Mouse (Mus musculus): Measurements from ENCODE around the gene Hipk3.
A peak's percentile ranks its signal among the peaks of the same experiment; 100 is the strongest.

The Hipk3 gene

GRCm38 (mm10) chr2:104493951-104494800, at the start of gene Hipk3:
Hipk3 (minus strand) TSS chr2:104494446.
- DNase-seq (ENCODE audit: low spot score), result peak; percentile 88

- no peak for DNase-seq (ENCODE audit: low spot score)
Observed at GRCm38 (mm10) chr2:104540286-104540685, 46.0 kb upstream of the Hipk3 start.

- no peak for DNase-seq (ENCODE audit: low spot score)
Observed at GRCm38 (mm10) chr2:104534751-104535150, 40.5 kb upstream of the Hipk3 start.

GRCm38 (mm10) chr2:104532548-104532947, 38.3 kb upstream of the Hipk3 start:
- DNase-seq (ENCODE audit: low spot score), result no peak

- DNase-seq (ENCODE audit: low spot score), result no peak
Observed at GRCm38 (mm10) chr2:104526559-104526958, 32.3 kb upstream of the Hipk3 start.

GRCm38 (mm10) chr2:104525506-104525905, 31.3 kb upstream of the Hipk3 start:
- DNase-seq (ENCODE audit: low spot score), result no peak

GRCm38 (mm10) chr2:104511622-104512021, 17.4 kb upstream of the Hipk3 start:
- no peak for DNase-seq (ENCODE audit: low spot score)

- DNase-seq (ENCODE audit: low spot score), result no peak
Observed at GRCm38 (mm10) chr2:104502388-104502787, 8.1 kb upstream of the Hipk3 start.

GRCm38 (mm10) chr2:104501091-104501490, 6.8 kb upstream of the Hipk3 start:
- no peak for DNase-seq (ENCODE audit: low spot score)

GRCm38 (mm10) chr2:104497771-104498170, 3.5 kb upstream of the Hipk3 start:
- no peak for DNase-seq (ENCODE audit: low spot score)

- DNase-seq (ENCODE audit: low spot score), result no peak
Observed at GRCm38 (mm10) chr2:104497231-104497630, 3.0 kb upstream of the Hipk3 start.

- no peak for DNase-seq (ENCODE audit: low spot score)
Observed at GRCm38 (mm10) chr2:104496206-104496605, 2.0 kb upstream of the Hipk3 start.

- no peak for DNase-seq (ENCODE audit: low spot score)
Observed at GRCm38 (mm10) chr2:104494801-104495185, 547 bp upstream of the Hipk3 start.

- peak; percentile 86 for DNase-seq (ENCODE audit: low spot score)
Observed at GRCm38 (mm10) chr2:104493021-104493950, 960 bp downstream of the Hipk3 start.

- DNase-seq (ENCODE audit: low spot score), result no peak
Observed at GRCm38 (mm10) chr2:104491221-104491795, 2.9 kb downstream of the Hipk3 start.

- DNase-seq (ENCODE audit: low spot score), result no peak
Observed at GRCm38 (mm10) chr2:104490761-104491160, 3.5 kb downstream of the Hipk3 start.

- DNase-seq (ENCODE audit: low spot score), result no peak
Observed at GRCm38 (mm10) chr2:104489851-104490250, 4.4 kb downstream of the Hipk3 start.

GRCm38 (mm10) chr2:104484438-104484837, 9.8 kb downstream of the Hipk3 start:
- DNase-seq (ENCODE audit: low spot score), result peak; percentile 27

- no peak for DNase-seq (ENCODE audit: low spot score)
Observed at GRCm38 (mm10) chr2:104482156-104482555, 12.1 kb downstream of the Hipk3 start.

- DNase-seq (ENCODE audit: low spot score), result no peak
Observed at GRCm38 (mm10) chr2:104479054-104479453, 15.2 kb downstream of the Hipk3 start.

GRCm38 (mm10) chr2:104477398-104478015, 16.7 kb downstream of the Hipk3 start:
- DNase-seq (ENCODE audit: low spot score), result no peak

GRCm38 (mm10) chr2:104472056-104472455, 22.2 kb downstream of the Hipk3 start:
- DNase-seq (ENCODE audit: low spot score), result no peak
